Mouse (Mus musculus): Measurements from ENCODE around the gene 4930524J08Rik. TPM values are rescaled to one million over a fixed set of nuclear protein-coding genes. Genes with fewer than 3 reads are reported as not detected.

4930524J08Rik gene
- 1.1 TPM for total RNA-seq (2023)

DNA sequence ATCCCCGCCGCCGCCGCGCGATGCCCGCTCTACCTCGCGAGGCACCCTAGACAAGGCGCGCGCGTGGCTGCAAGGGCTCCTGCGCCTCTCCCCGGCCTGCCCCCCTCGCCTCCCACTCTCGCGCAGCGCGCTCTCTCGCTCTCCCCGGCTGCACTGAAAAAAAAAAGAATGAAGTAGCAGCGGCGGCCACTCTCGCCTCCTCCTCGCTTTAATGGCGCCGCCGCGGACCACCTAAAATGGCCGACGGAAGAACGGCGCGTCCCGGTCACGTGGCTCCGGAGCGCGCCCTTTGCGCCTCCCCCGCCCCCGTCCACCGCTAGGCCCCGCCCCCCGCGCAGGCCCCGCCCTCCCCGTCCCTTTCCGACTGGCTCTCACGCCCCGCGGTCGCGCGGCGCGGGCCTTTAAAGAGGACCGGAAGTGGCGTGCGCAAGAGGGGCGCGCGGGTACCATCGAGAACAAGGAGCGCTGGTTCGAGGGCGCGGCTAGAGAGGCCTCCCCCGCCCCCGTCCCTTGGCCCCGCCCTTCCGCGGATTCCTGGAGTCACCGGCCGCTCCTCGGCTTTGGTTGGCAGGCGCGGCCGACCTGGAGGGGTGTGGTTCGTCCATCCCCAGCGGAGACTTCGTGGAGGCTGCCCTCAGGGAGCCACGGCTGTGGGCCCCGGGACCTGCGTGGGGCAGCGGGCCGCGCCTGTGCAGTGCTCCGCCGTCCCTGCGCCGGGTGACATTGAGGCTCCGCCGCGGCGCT, at the start of gene 4930524J08Rik, which contains the start of gene Hnrnpd:
4930524J08Rik (plus strand) TSS at position 363 of the 744 bp plus-strand sequence.
Hnrnpd (minus strand) TSS at position 240 of the 744 bp plus-strand sequence.

Other genes starting within 250 kb of the 4930524J08Rik start
- 12.9 TPM for gene Rasgef1b, start 250.0 kb upstream of the 4930524J08Rik start, total RNA-seq (2023)
- gene Vamp9, start 72.8 kb upstream of the 4930524J08Rik start, total RNA-seq (2023) = not detected
- gene Hnrnpd, start 123 bp upstream of the 4930524J08Rik start, total RNA-seq (2023) = 278 TPM
- gene Hnrnpdl, start 60.6 kb downstream of the 4930524J08Rik start, total RNA-seq (2023) = 371 TPM
- gene Enoph1, start 60.9 kb downstream of the 4930524J08Rik start, total RNA-seq (2023) = 28.4 TPM
- gene Tmem150c, start 180.7 kb downstream of the 4930524J08Rik start, total RNA-seq (2023) = not detected